Mouse (Mus musculus) C2C12 (cell line): Measurements from ENCODE around the gene Sf3b4. TPM values are rescaled to one million over a fixed set of nuclear protein-coding genes. Genes with fewer than 3 reads are reported as not detected.

Experiments used
- H3K27me3 ChIP-seq: one replicate; pipeline ENCODE4 v1.6.1; 2011; ENCODE audit not compliant: control insufficient read depth, insufficient read depth, insufficient read length
- H3K36me3 ChIP-seq: one replicate; pipeline ENCODE4 v1.6.1; 2011; ENCODE audit not compliant: control insufficient read depth, insufficient read depth
- H3K4me3 ChIP-seq: one replicate; pipeline ENCODE4 v1.5.1; 2011; ENCODE audit warnings: mild to moderate bottlenecking, control low read depth; ENCODE audit not compliant: poor library complexity, insufficient read depth, severe bottlenecking
- H3K79me2 ChIP-seq: one replicate; pipeline ENCODE4 v1.6.1; 2011; ENCODE audit not compliant: control insufficient read depth, insufficient read depth
- H3K79me3 ChIP-seq: one replicate; pipeline ENCODE4 v1.6.1; 2011; ENCODE audit warnings: low read depth, control low read depth
- H3ac ChIP-seq: one replicate; pipeline ENCODE3; 2011; ENCODE audit warnings: low read depth; ENCODE audit not compliant: control insufficient read depth, insufficient read length
- CEBPB ChIP-seq: IDR thresholded peaks from one replicate; pipeline ENCODE4 v1.6.1; 2011; ENCODE audit warnings: low read depth, mild to moderate bottlenecking, control low read depth, moderate library complexity
- CTCF ChIP-seq: IDR thresholded peaks from one replicate; pipeline ENCODE4 v1.5.1; 2011; ENCODE audit not compliant: control insufficient read depth, insufficient read depth, insufficient read length
- FOSL1 ChIP-seq: IDR thresholded peaks from one replicate; pipeline ENCODE4 v1.8.0; 2011; ENCODE audit warnings: mild to moderate bottlenecking, low read length; ENCODE audit not compliant: poor library complexity, insufficient read depth, severe bottlenecking
- MAX ChIP-seq: IDR thresholded peaks from one replicate; pipeline ENCODE4 v1.6.1; 2011; ENCODE audit warnings: mild to moderate bottlenecking, control low read depth
- MYOD1 ChIP-seq: IDR thresholded peaks from one replicate; pipeline ENCODE4 v1.6.1; 2011; ENCODE audit warnings: low read depth; ENCODE audit not compliant: control insufficient read depth, insufficient read length
- MYOG ChIP-seq: IDR thresholded peaks from one replicate; pipeline ENCODE4 v1.6.1; 2011; ENCODE audit not compliant: control insufficient read depth, insufficient read length; ENCODE audit errors: extremely low read depth
- USF1 ChIP-seq: IDR thresholded peaks from one replicate; pipeline ENCODE4 v1.6.1; 2011; ENCODE audit warnings: low read depth, mild to moderate bottlenecking, control low read depth, moderate library complexity
- long read RNA-seq, 2 experiments: library from polyadenylated mRNA; unstranded; transcript quantifications; one replicate each; pipeline ENCODE4 v2.0.0; 2019 to 2020
- polyA plus RNA-seq: library from polyadenylated mRNA; unstranded; fragments of >200 nt; fragmentation: generic; extraction: Trizol; gene quantifications from one replicate; pipeline ENCODE4 v1.2.1, GENCODE M21; 2012; ENCODE audit warnings: missing spikeins

Sf3b4 gene
- polyA plus RNA-seq: 136 TPM
- long read RNA-seq, experiment 1, transcript Sf3b4-201 (6 exons, 1,915 nt): major isoform, 74 of 80 reads
- long read RNA-seq, experiment 1, partial matches to known transcripts: 4 of 80 reads
- long read RNA-seq, experiment 1, other reads (novel, unspliced or antisense): 2 of 80 reads
- long read RNA-seq, experiment 2, transcript Sf3b4-201 (6 exons, 1,915 nt): major isoform, 312 of 317 reads
- long read RNA-seq, experiment 2, partial matches to known transcripts: 3 of 317 reads
- long read RNA-seq, experiment 2, other reads (novel, unspliced or antisense): 2 of 317 reads

- Histone ChIP-seq H3K36me3 (peaks cover 42% of the 10 kb centered on the region), H3K27me3 (no peaks in the 10 kb centered on the region), H3ac (peak within 1 kb of the TSS; percentile 98), H3K4me3 (peak within 1 kb of the TSS; percentile 94), H3K79me2 (peaks cover 66% of the 10 kb centered on the region), H3K79me3 (peaks cover 30% of the 10 kb centered on the region)
- TF ChIP-seq MAX (no peak), CEBPB (no peak), FOSL1 (no peak), USF1 (no peak), CTCF (no peak), MYOG (no peak), MYOD1 (no peak)
These were observed at the start of gene Sf3b4 for GRCm38 (mm10) chr3:96172197-96173178. TSS of gene Sf3b4 (plus strand) at chr3:96172332.

- H3K4me3 ChIP-seq: no peak overlapping the region
- H3K79me3 ChIP-seq: peaks cover 66% of the 10 kb centered on the region
- TF ChIP-seq USF1: no peak
- TF ChIP-seq MYOD1: no peak
- no peak for TF ChIP-seq FOSL1
- TF ChIP-seq MAX: no peak
- TF ChIP-seq CTCF: no peak
- no peak for TF ChIP-seq MYOG
- TF ChIP-seq CEBPB: no peak
- H3K36me3 ChIP-seq: no peaks in the 10 kb centered on the region
- no peaks in the 10 kb centered on the region for H3K27me3 ChIP-seq
- H3ac ChIP-seq: no peak overlapping the region
- peaks cover 99% of the 10 kb centered on the region for H3K79me2 ChIP-seq
These were observed 47.9 kb upstream of the Sf3b4 start for GRCm38 (mm10) chr3:96124235-96124634.

- TF ChIP-seq CEBPB: no peak
- TF ChIP-seq MAX: no peak
- no peak for TF ChIP-seq CTCF
- TF ChIP-seq MYOD1: no peak
- no peak for TF ChIP-seq MYOG
- TF ChIP-seq USF1: no peak
- no peak for TF ChIP-seq FOSL1
- no peak overlapping the region for H3K4me3 ChIP-seq
- H3K36me3 ChIP-seq: no peaks in the 10 kb centered on the region
- H3K79me2 ChIP-seq: peaks cover 96% of the 10 kb centered on the region
- H3K79me3 ChIP-seq: peaks cover 47% of the 10 kb centered on the region
- no peak overlapping the region for H3ac ChIP-seq
- no peaks in the 10 kb centered on the region for H3K27me3 ChIP-seq
These were observed 44.0 kb upstream of the Sf3b4 start for GRCm38 (mm10) chr3:96128128-96128527.

- Histone ChIP-seq H3K79me3 (peaks cover 23% of the 10 kb centered on the region), H3K27me3 (no peaks in the 10 kb centered on the region), H3K4me3 (no peak overlapping the region), H3K79me2 (peaks cover 85% of the 10 kb centered on the region), H3K36me3 (peaks cover 8% of the 10 kb centered on the region), H3ac (no peak overlapping the region)
- TF ChIP-seq CTCF (no peak), USF1 (no peak)
These were observed 39.7 kb upstream of the Sf3b4 start for GRCm38 (mm10) chr3:96132478-96132877.

GRCm38 (mm10) chr3:96133327-96133905 lies 38.7 kb upstream of the Sf3b4 start:
- no peak overlapping the region for H3ac ChIP-seq
- H3K36me3 ChIP-seq: peaks cover 15% of the 10 kb centered on the region
- H3K79me2 ChIP-seq: peaks cover 76% of the 10 kb centered on the region
- H3K27me3 ChIP-seq: no peaks in the 10 kb centered on the region
- H3K79me3 ChIP-seq: peaks cover 21% of the 10 kb centered on the region
- H3K4me3 ChIP-seq: no peak overlapping the region
- no peak for TF ChIP-seq FOSL1
- TF ChIP-seq MYOG: no peak
- TF ChIP-seq CTCF: no peak
